Mouse (Mus musculus): ENCODE results near the gene Cyp27a1.

The Cyp27a1 gene

DNA sequence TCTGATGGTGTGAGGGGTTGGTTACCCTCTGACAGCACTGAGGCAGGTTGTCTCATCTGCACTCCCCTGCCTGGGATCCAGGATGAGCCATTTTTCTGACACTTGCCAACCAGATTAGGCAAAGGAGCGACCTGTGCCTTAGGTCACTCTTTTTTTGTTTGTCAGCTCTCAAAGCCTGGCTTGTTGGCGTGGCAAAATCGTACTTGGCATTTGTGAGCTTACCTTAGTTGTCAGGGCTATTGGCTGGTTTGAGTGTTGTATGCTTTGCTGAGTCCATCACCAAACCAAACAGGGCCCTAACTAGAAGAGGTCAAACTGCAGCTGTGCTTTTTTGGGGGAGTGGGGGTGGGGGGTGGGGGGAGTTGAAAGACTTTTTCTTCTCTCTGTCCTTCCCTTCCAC lies 5.9 kb downstream of the Cyp27a1 start:
- no peak for DNase-seq

DNA sequence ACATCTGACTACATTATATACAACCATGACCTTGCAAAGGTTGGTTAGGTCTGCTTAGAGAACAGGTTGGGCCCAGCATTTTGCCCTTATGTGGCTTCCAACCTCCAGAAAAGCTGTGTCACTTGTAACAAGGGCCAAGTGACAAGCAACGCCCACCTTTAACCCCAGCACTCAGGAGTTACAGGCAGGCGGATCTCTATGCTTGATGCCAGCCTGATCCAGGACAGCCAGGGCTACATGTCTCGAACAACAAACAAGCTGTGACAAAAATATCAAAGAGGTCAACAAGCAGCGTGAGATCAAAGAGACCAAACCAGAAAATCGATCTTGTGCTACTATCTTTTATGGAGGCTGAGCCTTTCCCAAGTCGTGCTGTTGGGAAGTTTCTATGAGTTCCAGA lies 8.3 kb downstream of the Cyp27a1 start:
- DNase-seq, result no peak

DNA sequence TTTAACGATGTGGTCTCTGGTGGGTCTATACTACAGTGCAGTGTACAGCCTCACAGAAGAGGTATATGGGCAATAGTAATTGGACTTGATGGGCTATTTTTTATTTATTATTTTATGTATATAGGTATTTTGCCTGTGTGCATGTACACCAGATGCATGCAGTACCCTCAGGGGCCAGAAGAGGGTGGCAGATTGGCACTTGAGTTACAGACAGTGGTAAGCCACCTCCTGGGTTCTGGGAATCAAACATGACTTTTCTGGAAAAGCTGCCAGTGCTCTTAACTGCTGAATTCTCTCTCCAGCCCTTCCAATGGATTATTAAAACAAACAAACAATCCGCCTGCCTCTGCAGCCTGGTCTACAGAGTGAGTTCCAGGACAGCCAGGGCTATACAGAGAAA lies 10.4 kb downstream of the Cyp27a1 start:
- no peak for DNase-seq

DNA sequence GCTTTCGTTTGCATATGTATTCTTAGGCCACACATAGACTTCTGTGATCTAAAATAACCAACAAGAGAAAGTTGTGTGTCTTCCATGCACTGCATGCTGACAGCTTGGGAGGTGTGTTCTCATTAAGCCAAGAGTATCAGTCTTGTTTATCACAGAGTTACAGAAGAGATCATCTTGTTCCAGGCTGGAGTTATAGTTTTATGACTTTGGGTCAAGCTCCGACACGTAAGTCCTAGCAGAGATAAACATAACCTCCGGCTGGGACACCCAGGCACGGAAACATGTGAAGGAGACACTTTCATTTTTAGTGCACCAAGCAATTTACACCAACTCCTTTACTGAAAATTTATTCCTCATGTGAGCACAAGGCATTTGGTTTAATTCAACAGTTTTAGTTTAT lies 12.7 kb downstream of the Cyp27a1 start:
- no peak for DNase-seq

GRCm38 (mm10) chr1:74726674-74727073 lies 13.3 kb downstream of the Cyp27a1 start:
- DNase-seq, result no peak

DNA sequence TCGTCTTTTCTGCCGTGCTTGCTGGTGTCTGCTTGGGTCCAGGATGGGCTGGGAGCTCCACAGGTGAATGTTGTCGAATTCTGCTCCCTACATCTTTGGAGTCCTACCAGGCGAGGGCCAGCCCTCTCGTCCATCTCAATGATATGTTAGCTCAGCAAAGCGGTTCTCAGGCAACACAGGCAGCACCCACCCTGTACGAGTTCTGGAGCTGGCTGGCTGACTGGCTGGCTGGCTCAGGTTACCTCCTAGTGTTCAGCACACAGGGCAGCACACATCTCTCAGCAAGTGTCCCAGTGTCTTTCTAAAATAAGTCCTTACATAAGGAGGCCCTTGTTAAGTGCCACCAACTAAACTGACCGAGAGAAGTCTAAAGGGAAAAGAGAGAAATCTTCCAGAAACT lies 15.1 kb downstream of the Cyp27a1 start:
- DNase-seq, result no peak

- no peak for DNase-seq
Observed at GRCm38 (mm10) chr1:74736977-74737376, 23.6 kb downstream of the Cyp27a1 start.

GRCm38 (mm10) chr1:74737500-74737899 lies 24.1 kb downstream of the Cyp27a1 start:
- DNase-seq, result no peak

DNA sequence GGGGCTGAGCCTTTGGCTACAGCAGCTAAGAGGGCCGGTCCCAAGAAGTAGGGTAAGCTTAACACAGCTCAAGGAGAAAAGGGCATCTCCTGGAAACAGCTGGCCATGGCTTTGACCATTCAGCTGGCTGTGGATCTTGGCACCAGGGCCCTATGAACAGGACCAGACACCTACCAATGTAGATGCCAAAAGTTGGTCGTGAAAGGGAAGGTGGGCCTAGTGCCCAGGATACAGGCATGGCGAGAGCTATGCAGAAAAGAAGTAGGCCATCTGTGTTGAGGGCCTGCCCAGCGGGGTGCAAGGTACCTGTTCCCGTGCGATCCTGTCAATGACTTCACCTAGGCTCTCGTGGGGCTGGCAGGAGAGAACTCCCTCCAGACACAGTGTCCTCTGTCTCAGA lies 27.5 kb downstream of the Cyp27a1 start:
- peak; percentile 5 for DNase-seq

- DNase-seq, result no peak
Observed at GRCm38 (mm10) chr1:74747335-74747734, 34.0 kb downstream of the Cyp27a1 start.

GRCm38 (mm10) chr1:74748643-74749271 lies 35.4 kb downstream of the Cyp27a1 start, which contains the start of gene Prkag3:
TSS of gene Prkag3 (minus strand) at chr1:74749221.
- no peak for DNase-seq

DNA sequence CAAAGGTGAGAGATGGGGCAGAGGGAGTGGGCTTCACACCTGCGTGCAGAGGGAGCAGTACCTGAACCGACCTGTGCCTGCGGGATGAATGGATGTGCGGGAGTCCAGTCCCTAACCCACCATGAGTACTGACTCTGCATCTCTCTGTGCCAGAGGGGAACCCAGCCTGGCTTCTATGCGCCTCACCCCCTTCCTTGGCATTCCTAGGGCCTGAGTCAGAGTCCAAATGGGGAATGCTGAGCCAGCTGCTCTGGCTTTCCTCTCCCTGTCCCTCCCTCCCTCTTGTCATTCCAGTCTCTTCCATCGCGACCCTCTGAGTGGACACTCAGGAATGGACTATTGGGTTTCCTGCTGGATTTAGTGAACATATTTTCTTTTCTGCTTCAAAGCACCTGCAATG lies 35.9 kb downstream of the Cyp27a1 start:
- DNase-seq, result no peak

- no peak for DNase-seq
Observed at GRCm38 (mm10) chr1:74750683-74751082, 37.3 kb downstream of the Cyp27a1 start.

DNA sequence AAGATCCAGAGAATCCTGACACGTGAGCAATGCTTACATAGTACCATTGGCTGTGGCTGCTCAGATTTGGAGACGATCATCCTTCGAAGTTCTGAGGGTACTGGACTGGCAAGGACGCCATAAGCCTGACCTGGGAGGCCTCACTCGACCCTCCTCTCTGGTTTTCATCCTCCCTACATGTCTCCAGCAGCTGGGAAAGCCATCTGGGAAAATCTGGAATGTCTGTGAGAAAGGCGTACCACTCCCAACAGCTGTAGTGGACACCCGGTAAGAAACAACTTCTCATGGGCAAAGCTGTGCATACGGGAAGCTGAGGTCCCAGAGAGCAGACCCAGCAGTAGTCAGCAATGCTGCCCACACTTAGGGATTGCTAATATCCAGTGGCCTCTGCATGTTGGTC lies 38.8 kb downstream of the Cyp27a1 start:
- no peak for DNase-seq

DNA sequence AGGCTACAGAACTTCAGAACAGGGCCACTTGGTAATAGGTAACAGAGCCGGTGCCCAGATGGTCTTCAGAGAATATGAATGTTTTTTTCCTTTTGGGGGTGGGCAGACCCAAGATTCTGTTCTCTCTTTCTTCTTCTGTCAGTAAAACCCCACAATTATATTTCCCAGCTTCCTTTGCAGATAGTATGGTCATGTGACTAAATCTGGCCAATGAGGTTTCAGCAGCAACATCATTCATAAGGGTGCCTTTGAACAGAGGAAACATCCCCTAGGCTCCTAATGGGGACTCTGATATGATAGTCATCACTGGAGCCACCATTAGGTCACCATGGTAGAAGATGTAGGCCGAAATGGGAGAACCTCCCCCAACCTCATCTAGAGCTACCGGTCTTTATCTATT lies 39.5 kb downstream of the Cyp27a1 start:
- no peak for DNase-seq

- DNase-seq, result no peak
Observed at GRCm38 (mm10) chr1:74753266-74753974, 40.0 kb downstream of the Cyp27a1 start.

DNA sequence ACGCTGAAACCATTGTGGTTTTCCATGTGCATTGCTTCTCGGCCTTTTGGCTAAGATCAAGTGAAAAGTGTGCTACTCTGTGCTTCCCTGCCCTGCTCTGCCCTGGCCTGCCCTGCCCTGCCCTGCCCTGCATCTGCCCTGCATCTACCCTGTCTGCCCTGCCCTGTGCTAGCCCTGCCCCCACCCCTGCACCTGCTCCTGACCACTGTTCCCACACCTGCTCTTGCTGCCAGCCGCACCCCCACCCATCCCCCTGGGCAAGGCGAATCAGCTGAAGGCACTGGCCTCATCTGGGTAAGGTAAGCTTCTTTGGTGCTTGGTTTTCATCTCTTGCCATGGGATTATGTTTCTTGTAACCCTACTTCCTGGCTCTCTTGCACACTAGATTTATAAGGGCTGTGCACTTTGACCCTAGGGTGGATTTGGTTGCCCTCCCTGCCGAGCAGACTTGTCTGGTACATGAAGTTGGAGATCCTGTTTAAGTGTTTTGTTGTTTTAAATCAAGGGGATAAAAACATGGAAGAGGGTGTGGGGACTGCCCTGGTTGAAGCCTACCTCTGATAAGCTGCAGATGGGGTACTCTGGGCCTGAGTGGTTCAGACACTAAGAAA lies 40.9 kb downstream of the Cyp27a1 start:
- no peak for DNase-seq

- no peak for DNase-seq
Observed at GRCm38 (mm10) chr1:74759773-74760172, 46.4 kb downstream of the Cyp27a1 start.

DNA sequence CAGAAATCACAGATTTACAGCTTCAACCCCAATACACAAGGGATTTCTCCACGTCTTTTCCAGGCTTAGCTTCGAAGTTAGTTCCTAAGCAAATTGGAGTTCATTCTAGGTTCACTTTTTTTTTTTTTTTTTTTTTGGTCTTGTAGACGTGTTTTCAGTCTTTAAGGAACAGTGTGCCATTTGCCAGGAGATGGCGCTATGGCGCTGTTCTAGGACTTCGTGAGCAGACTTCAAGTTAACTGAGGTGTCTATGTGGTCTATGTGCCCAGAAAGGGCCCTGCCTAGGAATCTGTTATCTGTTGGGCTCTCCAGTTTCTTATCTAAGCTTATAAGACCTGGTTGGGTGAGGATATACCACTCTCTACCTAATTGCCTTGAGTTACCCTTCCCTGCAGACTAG lies 49.7 kb downstream of the Cyp27a1 start:
- no peak for DNase-seq

GRCm38 (mm10) chr1:74770727-74771466 lies 57.5 kb downstream of the Cyp27a1 start:
- DNase-seq, result no peak

DNA sequence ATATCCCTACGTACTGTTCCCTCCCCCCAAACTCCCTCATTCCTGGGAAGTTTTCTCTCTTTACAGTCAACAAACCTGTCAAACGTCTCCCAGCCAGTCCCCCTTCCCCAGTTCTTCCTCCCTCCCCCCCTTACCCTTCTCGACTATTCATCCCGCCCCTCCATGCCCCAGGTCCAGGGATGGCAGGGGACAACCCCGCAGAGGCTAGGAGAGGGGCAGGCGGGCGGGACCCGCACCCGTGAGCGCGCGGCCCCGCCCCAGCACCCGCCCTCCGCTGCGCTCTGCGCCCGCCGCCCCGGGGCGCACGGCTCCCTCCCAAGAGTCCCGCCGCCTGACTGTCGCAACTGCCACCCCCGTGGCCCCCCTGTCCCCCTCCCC lies 58.1 kb downstream of the Cyp27a1 start:
- no peak for DNase-seq

GRCm38 (mm10) chr1:74771845-74771930 lies 58.3 kb downstream of the Cyp27a1 start, which contains the start of gene Wnt6:
TSS of gene Wnt6 (plus strand) at chr1:74771892.
- no peak for DNase-seq

DNA sequence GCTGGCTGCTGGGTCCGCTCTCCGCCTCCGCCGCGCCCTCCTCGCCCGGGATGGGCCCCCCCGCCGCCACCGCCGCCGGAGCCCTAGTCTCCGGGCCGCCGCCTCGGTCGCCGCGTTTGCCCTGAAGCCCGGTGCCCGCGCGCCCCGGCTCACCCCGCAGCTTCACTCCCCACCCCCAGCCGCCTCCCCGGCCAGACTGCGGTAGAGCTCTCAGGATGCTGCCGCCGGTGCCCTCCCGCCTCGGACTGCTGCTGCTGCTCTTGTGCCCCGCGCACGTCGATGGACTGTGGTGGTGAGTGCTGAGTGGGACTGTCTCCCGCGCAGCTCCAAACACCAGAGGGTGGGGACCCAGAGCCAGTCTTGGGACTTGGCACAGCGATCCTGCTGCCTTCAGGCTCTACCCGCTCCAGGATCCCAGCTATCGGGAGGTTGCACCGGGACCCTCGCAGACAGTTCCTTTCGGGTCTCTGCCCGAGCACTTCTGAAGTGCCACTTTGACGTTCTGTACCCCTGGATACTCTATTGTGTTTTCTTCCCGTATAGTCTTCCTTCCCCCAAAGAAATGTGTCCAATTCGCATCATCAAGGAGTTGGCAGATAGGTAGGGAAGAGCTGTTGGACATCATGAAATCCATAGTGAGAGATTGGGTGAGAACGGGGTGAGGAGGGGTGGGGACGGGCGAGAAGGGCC lies 58.7 kb downstream of the Cyp27a1 start:
- DNase-seq, result no peak

DNA sequence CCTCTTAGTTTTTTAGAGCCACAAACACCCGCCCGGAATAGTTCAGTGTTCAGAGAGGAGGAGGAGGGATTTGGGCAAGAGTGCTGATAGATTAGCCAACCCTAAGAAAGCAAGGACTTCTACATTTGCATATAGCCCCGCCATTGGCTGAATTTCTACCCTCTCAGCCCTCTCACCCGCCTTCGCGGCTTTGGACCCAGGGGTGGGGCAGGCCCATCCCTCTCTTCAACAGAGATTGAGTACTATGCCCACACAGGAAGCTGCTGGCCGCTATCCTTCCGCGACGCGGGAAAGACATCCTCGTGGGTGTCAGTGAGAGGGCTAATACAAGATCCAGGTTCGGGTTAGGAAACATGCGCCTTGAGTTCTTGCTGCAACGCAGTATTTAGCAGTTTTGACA lies 59.8 kb downstream of the Cyp27a1 start:
- peak; percentile 46 for DNase-seq

Measured in cerebellum, adult 9-11 months (tissue).